Mouse (Mus musculus): ENCODE measurements at regions not wholly inside any gene's neighbourhood (a gene's known extent, or its start where the extent isn't known, plus 50 kb on each side); places are given as distances from the start of the nearest gene placed in this dataset.

DNA sequence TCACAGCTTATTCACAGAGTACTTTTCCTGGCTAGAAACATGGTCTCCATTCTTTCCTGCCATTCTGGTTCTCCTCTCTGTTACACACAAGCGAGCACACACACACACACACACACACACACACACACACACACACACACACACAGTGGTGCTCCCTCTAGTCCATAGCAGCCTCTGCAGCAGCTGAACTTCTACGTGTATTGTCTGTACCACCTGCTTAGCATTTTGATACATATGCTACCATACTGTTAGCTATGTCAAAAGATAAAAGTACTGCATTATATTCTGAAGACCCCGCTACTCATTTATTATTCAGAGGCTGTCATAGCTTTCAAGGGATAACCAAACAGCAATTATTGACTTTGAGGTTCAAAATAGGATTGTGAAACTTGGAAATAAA is 372.3 kb upstream of the Rag2 start:
- no peak for TF ChIP-seq CTCF (conservative IDR thresholded peaks at IDR 0.05; ENCODE audit: low read length)
- no peak for TF ChIP-seq POU5F1 (IDR thresholded peaks at IDR 0.05; ENCODE audit: borderline replicate concordance, low read length)
- TF ChIP-seq NANOG (IDR thresholded peaks at IDR 0.05; ENCODE audit: borderline replicate concordance, low read length), result no peak

Measured in E14TG2a.4 (cell line).